Mouse (Mus musculus) spleen, postnatal 10 days (tissue): ENCODE data around the gene Fbxo24.

ENCODE experiments used
- DNase-seq, 2 experiments: peaks; one replicate each; pipeline ENCODE4 v3.0.0; 2021 to 2022; ENCODE audit warnings: low spot score in 2 of 2

Gene Fbxo24

GRCm38 (mm10) chr5:137562965-137563364 lies 65.8 kb downstream of the Fbxo24 start:
- DNase-seq: no peak
